Mouse (Mus musculus): ENCODE results near the gene Ccdc83. TPM values are rescaled to one million over a fixed set of nuclear protein-coding genes. Genes with fewer than 3 reads are reported as not detected.
A peak's percentile ranks its signal among the peaks of the same experiment; 100 is the strongest.

Ccdc83 gene
- polyA plus RNA-seq, 2 experiments, result not detected

DNA sequence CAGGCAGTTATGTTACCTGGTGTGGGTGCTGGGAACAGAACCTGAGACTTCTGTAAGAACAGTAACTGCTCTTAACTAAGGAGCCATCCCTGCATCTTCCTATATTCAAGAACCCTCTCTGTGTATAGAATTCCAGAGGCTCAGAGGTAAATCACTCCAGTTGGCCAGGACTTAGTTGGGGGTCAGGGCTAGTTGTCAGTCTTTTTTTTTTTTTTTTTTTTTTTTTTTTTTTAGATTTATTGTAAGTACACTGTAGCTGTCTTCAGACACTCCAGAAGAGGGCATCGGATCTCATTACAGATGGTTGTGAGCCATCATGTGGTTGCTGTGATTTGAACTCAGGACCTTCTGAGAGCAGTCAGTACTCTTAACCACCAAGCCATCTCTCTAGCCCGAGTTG is 44.1 kb downstream of the Ccdc83 start:
- 86% methylated on average over 2 of the region's 2 CpGs for WGBS
- no peak for TF ChIP-seq POLR2A (IDR thresholded peaks at IDR 0.05; ENCODE audit: borderline replicate concordance, extremely low read depth, insufficient read depth, insufficient read length)
- H3K36me3 ChIP-seq (ENCODE audit: control insufficient read depth, insufficient read depth, low read length), result no peaks in the 10 kb centered on the region
- H3K4me1 ChIP-seq (ENCODE audit: control insufficient read depth, insufficient read depth, low read length), result peaks cover 12% of the 10 kb centered on the region
- H3K27me3 ChIP-seq (ENCODE audit: control insufficient read depth, insufficient read depth, low read length), result no peaks in the 10 kb centered on the region
- H3K4me3 ChIP-seq (replicated peaks; ENCODE audit: low read length), result no peak overlapping the region
- H3K27ac ChIP-seq (replicated peaks; ENCODE audit: low read depth, low read length), result no peak overlapping the region
- no peak for ATAC-seq (ENCODE audit: low FRiP score, low read depth)
- no peak overlapping the region for H3K9ac ChIP-seq (ENCODE audit: low read depth, low read length, severe bottlenecking)
- no peak overlapping the region for H3K4me2 ChIP-seq (replicated peaks; ENCODE audit: low read depth, low read length, severe bottlenecking)
- DNase-seq (ENCODE audit: low spot score), result no peak
- H3K9me3 ChIP-seq (ENCODE audit: control insufficient read depth, low read length), result no peaks in the 10 kb centered on the region

DNA sequence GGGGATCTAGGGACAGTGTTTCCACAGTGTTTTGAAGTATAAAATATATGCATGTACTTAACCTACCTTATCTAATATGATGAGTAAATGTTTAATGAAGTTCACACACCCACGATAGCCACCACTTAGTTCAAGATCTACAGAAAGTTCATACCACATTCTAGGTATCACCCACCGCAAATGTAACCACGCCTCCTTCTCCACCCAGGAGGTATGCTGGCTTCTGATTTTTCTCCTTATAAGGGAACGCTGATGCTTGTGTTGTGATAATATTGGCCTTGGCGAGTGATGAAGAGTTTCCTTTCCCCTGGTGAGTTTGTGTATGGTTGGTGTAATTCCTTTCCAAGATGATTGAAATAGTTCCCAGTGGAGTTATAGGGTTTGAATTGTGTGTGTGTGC is 47.5 kb downstream of the Ccdc83 start:
- no peak overlapping the region for H3K4me3 ChIP-seq (replicated peaks; ENCODE audit: low read length)
- no peak for ATAC-seq (ENCODE audit: low FRiP score, low read depth)
- H3K27me3 ChIP-seq (ENCODE audit: control insufficient read depth, insufficient read depth, low read length), result no peaks in the 10 kb centered on the region
- 75% methylated on average over 5 of the region's 5 CpGs for WGBS
- no peaks in the 10 kb centered on the region for H3K36me3 ChIP-seq (ENCODE audit: control insufficient read depth, insufficient read depth, low read length)
- no peak overlapping the region for H3K9ac ChIP-seq (ENCODE audit: low read depth, low read length, severe bottlenecking)
- H3K9me3 ChIP-seq (ENCODE audit: control insufficient read depth, low read length), result no peaks in the 10 kb centered on the region
- no peak overlapping the region for H3K4me2 ChIP-seq (replicated peaks; ENCODE audit: low read depth, low read length, severe bottlenecking)
- H3K4me1 ChIP-seq (ENCODE audit: control insufficient read depth, insufficient read depth, low read length), result peaks cover 13% of the 10 kb centered on the region
- no peak for TF ChIP-seq POLR2A (IDR thresholded peaks at IDR 0.05; ENCODE audit: borderline replicate concordance, extremely low read depth, insufficient read depth, insufficient read length)
- no peak overlapping the region for H3K27ac ChIP-seq (replicated peaks; ENCODE audit: low read depth, low read length)
- no peak for DNase-seq (ENCODE audit: low spot score)

DNA sequence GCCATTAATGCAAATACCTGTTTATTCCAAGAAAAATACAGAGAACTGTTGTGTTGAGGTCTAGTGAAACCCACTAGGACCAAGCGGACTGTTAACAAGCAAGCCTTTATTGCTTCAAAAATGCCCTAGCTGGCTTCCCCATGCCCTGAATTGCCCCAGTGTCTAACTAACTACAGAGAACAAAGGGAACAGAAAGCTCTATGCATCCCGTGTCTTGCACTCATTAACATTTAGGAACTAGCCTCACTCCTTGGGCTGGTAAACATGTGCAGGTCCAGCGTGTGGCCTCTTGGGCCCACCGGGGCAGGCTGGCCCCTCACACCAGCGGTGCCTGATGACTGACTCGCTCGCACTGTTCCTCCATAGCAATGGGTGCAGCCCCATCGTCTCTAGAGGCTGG is 49.1 kb downstream of the Ccdc83 start:
- Histone ChIP-seq H3K27me3 (ENCODE audit: control insufficient read depth, insufficient read depth, low read length) (no peaks in the 10 kb centered on the region), H3K27ac (replicated peaks; ENCODE audit: low read depth, low read length) (peak overlapping the region; percentile 70), H3K9me3 (ENCODE audit: control insufficient read depth, low read length) (no peaks in the 10 kb centered on the region), H3K4me3 (replicated peaks; ENCODE audit: low read length) (no peak overlapping the region), H3K36me3 (ENCODE audit: control insufficient read depth, insufficient read depth, low read length) (no peaks in the 10 kb centered on the region), H3K4me1 (ENCODE audit: control insufficient read depth, insufficient read depth, low read length) (peaks cover 13% of the 10 kb centered on the region), H3K9ac (ENCODE audit: low read depth, low read length, severe bottlenecking) (no peak overlapping the region), H3K4me2 (replicated peaks; ENCODE audit: low read depth, low read length, severe bottlenecking) (no peak overlapping the region)
- no peak for TF ChIP-seq POLR2A (IDR thresholded peaks at IDR 0.05; ENCODE audit: borderline replicate concordance, extremely low read depth, insufficient read depth, insufficient read length)
- 35% methylated on average over 8 of the region's 8 CpGs for WGBS
- ATAC-seq (ENCODE audit: low FRiP score, low read depth), result peak; percentile 36
- peak; percentile 20 for DNase-seq (ENCODE audit: low spot score)

DNA sequence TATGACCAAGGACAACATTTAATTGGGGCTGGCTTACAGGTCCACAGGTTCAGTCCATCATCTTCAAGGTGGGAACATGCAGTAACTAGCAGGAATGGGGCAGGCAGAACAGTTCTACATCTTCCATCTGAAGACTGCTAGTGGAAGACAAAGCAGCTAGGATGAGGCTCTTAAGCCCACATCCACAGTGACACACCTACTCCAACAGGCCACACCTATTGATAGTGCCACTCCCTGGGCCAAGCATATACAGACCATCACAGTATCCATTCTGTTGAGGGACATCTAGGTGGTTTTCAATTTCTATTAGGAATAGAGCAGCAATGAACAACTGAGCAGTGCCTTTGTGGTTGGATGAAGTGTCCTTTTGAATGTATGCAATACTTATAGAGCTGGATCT is 54.6 kb downstream of the Ccdc83 start:
- Histone ChIP-seq H3K4me3 (replicated peaks; ENCODE audit: low read length) (no peak overlapping the region), H3K27ac (replicated peaks; ENCODE audit: low read depth, low read length) (no peak overlapping the region), H3K36me3 (ENCODE audit: control insufficient read depth, insufficient read depth, low read length) (peaks cover 27% of the 10 kb centered on the region), H3K4me1 (ENCODE audit: control insufficient read depth, insufficient read depth, low read length) (no peaks in the 10 kb centered on the region), H3K27me3 (ENCODE audit: control insufficient read depth, insufficient read depth, low read length) (no peaks in the 10 kb centered on the region), H3K9ac (ENCODE audit: low read depth, low read length, severe bottlenecking) (no peak overlapping the region), H3K4me2 (replicated peaks; ENCODE audit: low read depth, low read length, severe bottlenecking) (no peak overlapping the region), H3K9me3 (ENCODE audit: control insufficient read depth, low read length) (no peaks in the 10 kb centered on the region)
- DNase-seq (ENCODE audit: low spot score) (no peak), ATAC-seq (ENCODE audit: low FRiP score, low read depth) (no peak)
- no peak for TF ChIP-seq POLR2A (IDR thresholded peaks at IDR 0.05; ENCODE audit: borderline replicate concordance, extremely low read depth, insufficient read depth, insufficient read length)

DNA sequence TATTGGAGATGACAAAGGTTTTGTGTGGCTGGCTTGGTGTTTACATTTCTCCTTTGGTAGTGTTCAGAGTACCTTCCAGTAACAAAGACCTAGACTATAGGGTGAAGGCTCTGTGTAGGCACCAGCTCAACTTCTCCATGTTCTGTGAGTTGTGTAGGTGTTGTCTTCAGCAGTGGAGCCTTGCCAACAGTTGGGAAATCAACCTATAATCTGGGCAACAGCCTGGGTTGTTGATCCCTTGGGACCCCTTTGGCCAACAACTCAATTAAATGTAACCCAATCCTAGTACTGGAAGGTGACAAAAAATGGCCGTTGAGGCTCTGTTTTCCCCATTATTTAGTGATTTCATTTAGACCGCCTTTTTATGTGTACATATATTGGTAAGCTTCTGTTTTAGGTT is 55.5 kb downstream of the Ccdc83 start:
- Histone ChIP-seq H3K27ac (replicated peaks; ENCODE audit: low read depth, low read length) (no peak overlapping the region), H3K27me3 (ENCODE audit: control insufficient read depth, insufficient read depth, low read length) (no peaks in the 10 kb centered on the region), H3K9me3 (ENCODE audit: control insufficient read depth, low read length) (no peaks in the 10 kb centered on the region), H3K4me1 (ENCODE audit: control insufficient read depth, insufficient read depth, low read length) (no peaks in the 10 kb centered on the region), H3K4me2 (replicated peaks; ENCODE audit: low read depth, low read length, severe bottlenecking) (no peak overlapping the region), H3K9ac (ENCODE audit: low read depth, low read length, severe bottlenecking) (no peak overlapping the region), H3K36me3 (ENCODE audit: control insufficient read depth, insufficient read depth, low read length) (peaks cover 27% of the 10 kb centered on the region), H3K4me3 (replicated peaks; ENCODE audit: low read length) (no peak overlapping the region)
- ATAC-seq (ENCODE audit: low FRiP score, low read depth), result no peak
- WGBS, result 64% methylated on average over 2 of the region's 2 CpGs
- DNase-seq (ENCODE audit: low spot score), result no peak
- no peak for TF ChIP-seq POLR2A (IDR thresholded peaks at IDR 0.05; ENCODE audit: borderline replicate concordance, extremely low read depth, insufficient read depth, insufficient read length)

DNA sequence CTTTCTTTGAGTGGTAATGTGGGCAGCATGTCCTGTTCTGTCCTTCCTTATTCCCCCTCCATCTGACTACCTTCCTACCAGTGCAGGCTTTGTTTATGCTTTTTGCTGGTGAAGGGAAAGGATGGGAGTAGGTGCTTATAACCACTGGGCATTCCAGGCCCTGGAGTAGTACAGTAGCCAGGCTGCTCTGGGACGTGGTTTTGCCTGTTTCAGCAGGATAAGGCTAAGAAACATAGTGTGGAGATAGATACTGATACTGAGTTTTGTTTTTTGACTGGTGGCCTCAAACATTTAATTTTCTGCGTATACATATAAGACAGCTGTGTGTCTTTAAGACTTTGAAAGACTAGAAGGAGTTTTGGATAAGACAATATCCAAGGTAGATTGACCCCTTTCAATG is 61.7 kb downstream of the Ccdc83 start:
- Histone ChIP-seq H3K9me3 (ENCODE audit: control insufficient read depth, low read length) (no peaks in the 10 kb centered on the region), H3K4me2 (replicated peaks; ENCODE audit: low read depth, low read length, severe bottlenecking) (no peak overlapping the region), H3K27ac (replicated peaks; ENCODE audit: low read depth, low read length) (no peak overlapping the region), H3K4me3 (replicated peaks; ENCODE audit: low read length) (no peak overlapping the region), H3K9ac (ENCODE audit: low read depth, low read length, severe bottlenecking) (no peak overlapping the region), H3K36me3 (ENCODE audit: control insufficient read depth, insufficient read depth, low read length) (peaks cover 43% of the 10 kb centered on the region), H3K27me3 (ENCODE audit: control insufficient read depth, insufficient read depth, low read length) (no peaks in the 10 kb centered on the region), H3K4me1 (ENCODE audit: control insufficient read depth, insufficient read depth, low read length) (no peaks in the 10 kb centered on the region)
- ATAC-seq (ENCODE audit: low FRiP score, low read depth) (no peak), DNase-seq (ENCODE audit: low spot score) (no peak)
- no peak for TF ChIP-seq POLR2A (IDR thresholded peaks at IDR 0.05; ENCODE audit: borderline replicate concordance, extremely low read depth, insufficient read depth, insufficient read length)
- 97% methylated on average over 2 of the region's 2 CpGs for WGBS

Data from limb, embryonic 14.5 days (tissue).